Mouse (Mus musculus) liver, adult 2 months (tissue): ENCODE measurements at regions not wholly inside any gene's neighbourhood (a gene's known extent, or its start where the extent isn't known, plus 50 kb on each side); places are given as distances from the start of the nearest gene placed in this dataset.

ENCODE experiments used
- DNase-seq: peaks from one replicate; pipeline ENCODE4 v3.0.0-alpha.2; 2011; ENCODE audit warnings: low read depth, low spot score; ENCODE audit errors: extremely low read depth
- H3K27ac ChIP-seq: fragments of 200-500 bp; replicated peaks from 2 replicates; pipeline ENCODE4 v1.5.1; 2012; ENCODE audit warnings: low read depth, mild to moderate bottlenecking, control low read depth, inconsistent platforms, low read length; ENCODE audit not compliant: insufficient read depth
- H3K27me3 ChIP-seq: fragments of 200-500 bp; 2 replicates; pipeline ENCODE4 v1.6.1; 2012; ENCODE audit warnings: mild to moderate bottlenecking, moderate library complexity, low read length, inconsistent platforms; ENCODE audit not compliant: control insufficient read depth, insufficient read depth
- H3K36me3 ChIP-seq: fragments of 200-500 bp; 2 replicates; pipeline ENCODE4 v1.6.1; 2012; ENCODE audit warnings: low read length, inconsistent platforms; ENCODE audit not compliant: control insufficient read depth, insufficient read depth
- H3K4me1 ChIP-seq: fragments of 200-500 bp; 2 replicates; pipeline ENCODE4 v1.6.1; 2011; ENCODE audit warnings: low read length; ENCODE audit not compliant: control insufficient read depth, insufficient read depth
- H3K4me3 ChIP-seq: fragments of 200-500 bp; 2 replicates; pipeline ENCODE4 v1.5.1; 2011; ENCODE audit warnings: low read depth, mild to moderate bottlenecking, control low read depth, low read length, moderate library complexity; ENCODE audit not compliant: insufficient read depth
- H3K79me2 ChIP-seq: fragments of 200-500 bp; 2 replicates; pipeline ENCODE4 v1.6.1; 2012; ENCODE audit warnings: inconsistent platforms, mild to moderate bottlenecking, low read length, moderate library complexity; ENCODE audit not compliant: control insufficient read depth, insufficient read depth
- H3K9ac ChIP-seq: fragments of 200-500 bp; 2 replicates; pipeline ENCODE4 v1.6.1; 2012; ENCODE audit warnings: low read depth, mild to moderate bottlenecking, control low read depth, inconsistent platforms, low read length
- CTCF ChIP-seq: fragments of 200-500 bp; IDR thresholded peaks from 2 replicates; pipeline ENCODE4 v1.5.1; 2011; ENCODE audit warnings: low read depth, low read length, control low read depth
- POLR2A ChIP-seq: fragments of 200-500 bp; IDR thresholded peaks from 2 replicates; pipeline ENCODE4 v1.6.1; 2011; ENCODE audit warnings: low read length, control low read depth; ENCODE audit not compliant: insufficient read depth; ENCODE audit errors: extremely low read depth
- WGBS: fragments of 180-500 bp; shearing (Covaris S2); methylation state at CpG from one replicate; pipeline ENCODE4 v1.1.7; 2018; 5-methylcytosine and 5-hydroxymethylcytosine counted together

GRCm38 (mm10) chr10:66558097-66558840 lies 537.7 kb upstream of the Jmjd1c start:
- Histone ChIP-seq H3K4me1 (no peaks in the 10 kb centered on the region), H3K79me2 (no peaks in the 10 kb centered on the region), H3K27ac (no peak overlapping the region), H3K36me3 (no peaks in the 10 kb centered on the region), H3K27me3 (no peaks in the 10 kb centered on the region), H3K4me3 (no peak overlapping the region), H3K9ac (no peak overlapping the region)
- no peak for TF ChIP-seq POLR2A
- TF ChIP-seq CTCF: no peak
- WGBS: 68% methylated on average over 6 of the region's 6 CpGs
- DNase-seq: no peak

GRCm38 (mm10) chr10:66565374-66565773 lies 530.6 kb upstream of the Jmjd1c start:
- Histone ChIP-seq H3K79me2 (no peaks in the 10 kb centered on the region), H3K27me3 (no peaks in the 10 kb centered on the region), H3K27ac (no peak overlapping the region), H3K4me1 (no peaks in the 10 kb centered on the region), H3K36me3 (no peaks in the 10 kb centered on the region), H3K9ac (no peak overlapping the region), H3K4me3 (no peak overlapping the region)
- WGBS: 86% methylated on average over 6 of the region's 6 CpGs
- no peak for TF ChIP-seq POLR2A
- TF ChIP-seq CTCF: no peak
- no peak for DNase-seq

- Histone ChIP-seq H3K36me3 (no peaks in the 10 kb centered on the region), H3K27me3 (no peaks in the 10 kb centered on the region), H3K9ac (no peak overlapping the region), H3K79me2 (no peaks in the 10 kb centered on the region), H3K4me3 (no peak overlapping the region), H3K27ac (no peak overlapping the region), H3K4me1 (no peaks in the 10 kb centered on the region)
- DNase-seq: no peak
- TF ChIP-seq CTCF: no peak
- no peak for TF ChIP-seq POLR2A
- WGBS: 52% methylated on average over 10 of the region's 10 CpGs
Observed at GRCm38 (mm10) chr10:66574846-66575535, 520.9 kb upstream of the Jmjd1c start.

- no peaks in the 10 kb centered on the region for H3K27me3 ChIP-seq
- no peaks in the 10 kb centered on the region for H3K79me2 ChIP-seq
- no peak for TF ChIP-seq POLR2A
- TF ChIP-seq CTCF: no peak
- no peak for DNase-seq
- no peaks in the 10 kb centered on the region for H3K4me1 ChIP-seq
- H3K36me3 ChIP-seq: no peaks in the 10 kb centered on the region
- H3K9ac ChIP-seq: no peak overlapping the region
- H3K4me3 ChIP-seq: no peak overlapping the region
- 50% methylated on average over 3 of the region's 3 CpGs for WGBS
- H3K27ac ChIP-seq: no peak overlapping the region
Observed at GRCm38 (mm10) chr10:66593001-66593400, 502.9 kb upstream of the Jmjd1c start.

- 44% methylated on average over 6 of the region's 6 CpGs for WGBS
Observed at GRCm38 (mm10) chr10:66593506-66593905, 502.4 kb upstream of the Jmjd1c start.

GRCm38 (mm10) chr10:66597952-66598351 lies 498.0 kb upstream of the Jmjd1c start:
- no peaks in the 10 kb centered on the region for H3K36me3 ChIP-seq
- no peak overlapping the region for H3K9ac ChIP-seq
- no peak for DNase-seq
- H3K4me1 ChIP-seq: no peaks in the 10 kb centered on the region
- no peaks in the 10 kb centered on the region for H3K27me3 ChIP-seq
- 70% methylated on average over 4 of the region's 4 CpGs for WGBS
- TF ChIP-seq POLR2A (no peak), CTCF (no peak)
- no peak overlapping the region for H3K27ac ChIP-seq
- no peak overlapping the region for H3K4me3 ChIP-seq
- no peaks in the 10 kb centered on the region for H3K79me2 ChIP-seq

More at GRCm38 (mm10) chr10:66593506-66593905, 502.4 kb upstream of the Jmjd1c start:
- no peak overlapping the region for H3K27ac ChIP-seq
- H3K9ac ChIP-seq: no peak overlapping the region
- no peaks in the 10 kb centered on the region for H3K27me3 ChIP-seq
- no peaks in the 10 kb centered on the region for H3K4me1 ChIP-seq
- H3K36me3 ChIP-seq: no peaks in the 10 kb centered on the region
- DNase-seq: no peak
- TF ChIP-seq CTCF: no peak
- TF ChIP-seq POLR2A: no peak
- H3K4me3 ChIP-seq: no peak overlapping the region
- no peaks in the 10 kb centered on the region for H3K79me2 ChIP-seq
